Mouse (Mus musculus): ENCODE data around the gene Nr1i2. TPM values are rescaled to one million over a fixed set of nuclear protein-coding genes. Genes with fewer than 3 reads are reported as not detected.
A peak's percentile ranks its signal among the peaks of the same experiment; 100 is the strongest.
"Not testable (repeated sequence)": the region's sequence is repeated elsewhere in the genome, so short reads cannot be mapped to it uniquely, and the experiment has no call there.

Nr1i2 gene
- 3.6 and 4.1 TPM in 2 replicates for polyA plus RNA-seq (2012; rRNA removed)
- polyA plus RNA-seq (2014; fragmentation: Nextera tagmentation; extraction: Ambion mirVana), result 2.2 and 2.9 TPM in 2 replicates

DNA sequence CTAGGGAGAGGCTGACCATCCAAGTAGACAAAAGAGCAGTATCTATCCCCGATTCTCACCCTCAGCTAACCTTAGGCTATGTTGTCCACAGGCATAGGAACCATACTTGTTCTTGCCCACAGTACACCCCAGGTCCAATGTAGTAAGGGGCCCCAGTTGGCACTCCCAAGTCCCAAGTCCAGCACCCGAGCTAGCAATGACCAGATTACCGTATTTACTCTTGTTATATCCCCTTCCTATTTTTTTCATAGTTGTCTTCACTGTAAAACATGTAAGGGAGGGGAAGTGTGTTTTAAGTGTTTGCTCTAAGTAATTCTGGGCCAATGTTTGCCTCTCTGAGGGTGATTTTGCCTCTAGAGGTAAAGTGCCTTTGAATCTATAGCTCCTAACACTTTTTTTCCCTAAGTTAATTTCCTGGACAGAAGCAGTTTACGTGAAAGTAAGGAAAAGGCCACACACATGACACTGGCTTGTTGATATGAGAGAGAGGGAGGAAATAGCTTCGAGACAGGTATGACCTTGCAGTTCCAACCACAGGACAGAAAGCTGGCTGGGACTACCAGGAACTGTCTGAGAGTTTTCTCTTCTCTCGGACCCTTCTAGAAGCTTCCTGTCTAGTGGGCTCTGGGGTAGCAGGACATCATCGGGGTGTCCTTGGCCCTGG, at the start of gene Nr1i2:
TSS of gene Nr1i2 (minus strand) at position 140 of the 664 bp plus-strand sequence.
- Histone ChIP-seq H3K27me3 (ENCODE audit: control insufficient read depth, insufficient read depth, low read length) (no peaks in the 10 kb centered on the region), H3K9me3 (ENCODE audit: control insufficient read depth, low read length) (no peaks in the 10 kb centered on the region), H3K4me1 (replicated peaks; ENCODE audit: control insufficient read depth in 2 of 2, insufficient read depth in 2 of 2, low read length in 1 of 2) (no peaks in the 10 kb centered on the region), H3K4me3 (ENCODE audit: insufficient read depth in 1 of 2, low read depth in 2 of 2, low read length in 2 of 2) (peak within 1 kb of the TSS; percentile 42 to 62), H3K36me3 (replicated peaks; ENCODE audit: control insufficient read depth, insufficient read depth, low read depth) (no peaks in the 10 kb centered on the region), H3K27ac (no peak within 1 kb of the TSS), H3K4me2 (ENCODE audit: low read depth) (peak within 1 kb of the TSS; percentile 34), H3K9ac (replicated peaks) (no peak within 1 kb of the TSS; the same call in 1 of the 2 replicates)
- DNase-seq (ENCODE audit: low read depth in 3 of 3, low spot score in 3 of 3), result no peak
- ATAC-seq (ENCODE audit: insufficient read depth), result peak; percentile 57; the same call in 1 of the 2 replicates
- 40% methylated on average over 7 of the region's 7 CpGs for WGBS (ENCODE audit: insufficient replicate concordance)
- TF ChIP-seq EP300 (IDR thresholded peaks at IDR 0.05; ENCODE audit: low read depth) (no peak), CTCF (IDR thresholded peaks at IDR 0.05; ENCODE audit: low read depth) (no peak)

DNA sequence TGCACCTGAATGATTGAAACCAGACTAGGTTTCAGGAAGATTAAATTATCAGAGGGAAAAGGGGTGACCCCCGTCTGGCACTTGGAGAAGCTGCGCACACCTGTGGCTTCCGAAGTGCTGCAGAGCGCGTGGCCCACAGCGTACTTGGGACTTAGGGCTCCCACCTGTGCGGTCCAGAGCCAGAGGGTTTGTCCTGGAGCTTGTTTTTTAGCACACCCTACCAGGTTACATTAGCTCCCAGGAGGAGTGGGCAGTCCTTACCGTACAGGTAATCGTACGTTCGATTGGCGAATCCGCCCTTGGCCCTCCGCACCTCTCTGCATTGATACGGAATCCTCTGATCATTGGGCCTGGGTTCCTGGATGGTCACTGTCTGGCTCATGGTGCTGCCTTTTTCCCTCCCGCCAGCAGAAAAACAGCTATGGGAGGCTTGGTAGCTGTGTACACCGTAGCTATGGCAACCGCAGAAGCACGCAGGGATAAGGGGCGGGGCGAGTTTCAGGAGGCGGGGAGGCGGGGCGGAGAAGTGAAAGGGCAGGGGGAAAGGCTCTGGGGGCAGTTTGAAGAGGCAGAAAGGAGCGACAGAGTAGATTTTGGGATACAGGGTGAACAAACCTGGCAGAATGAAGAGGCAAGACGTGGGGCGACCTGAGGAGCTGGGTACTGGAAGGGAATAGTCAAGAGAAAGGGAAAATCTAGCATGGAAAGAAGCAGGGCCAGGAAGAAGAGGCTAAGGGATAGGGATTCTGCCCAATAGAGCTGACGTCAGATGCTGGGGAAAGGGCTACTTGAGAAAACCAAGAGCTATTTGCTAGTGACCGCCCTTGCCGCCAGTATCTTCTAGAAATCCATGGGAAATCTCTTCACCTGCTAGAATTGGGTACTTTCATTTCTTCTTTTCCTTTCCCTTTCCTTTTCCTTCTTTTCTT, 47.0 kb upstream of the Nr1i2 start, which contains the start of gene Maats1:
TSS of gene Maats1 (minus strand) at position 748 of the 929 bp plus-strand sequence.
- Histone ChIP-seq H3K9me3 (ENCODE audit: control insufficient read depth, low read length) (no peaks in the 10 kb centered on the region), H3K36me3 (replicated peaks; ENCODE audit: control insufficient read depth, insufficient read depth, low read depth) (no peaks in the 10 kb centered on the region), H3K27ac (no peak within 1 kb of the TSS), H3K27me3 (ENCODE audit: control insufficient read depth, insufficient read depth, low read length) (no peaks in the 10 kb centered on the region), H3K4me2 (ENCODE audit: low read depth) (peak within 1 kb of the TSS; percentile 40), H3K4me1 (replicated peaks; ENCODE audit: control insufficient read depth in 2 of 2, insufficient read depth in 2 of 2, low read length in 1 of 2) (peaks cover 4 to 12% of the 10 kb centered on the region in 2 experiments), H3K9ac (replicated peaks) (no peak within 1 kb of the TSS), H3K4me3 (ENCODE audit: insufficient read depth in 1 of 2, low read depth in 2 of 2, low read length in 2 of 2) (peak within 1 kb of the TSS in 1 of 2 experiments; percentile 36; a peak in 2 of 4 replicates)
- WGBS (ENCODE audit: insufficient replicate concordance), result 17% methylated on average over 30 of the region's 30 CpGs
- TF ChIP-seq EP300 (IDR thresholded peaks at IDR 0.05; ENCODE audit: low read depth) (no peak), CTCF (IDR thresholded peaks at IDR 0.05; ENCODE audit: low read depth) (no peak)
- DNase-seq (ENCODE audit: low read depth in 3 of 3, low spot score in 3 of 3) (peak; percentile 52 to 69 (median 59)), ATAC-seq (ENCODE audit: insufficient read depth) (peak; percentile 60; the same call in 1 of the 2 replicates)

DNA sequence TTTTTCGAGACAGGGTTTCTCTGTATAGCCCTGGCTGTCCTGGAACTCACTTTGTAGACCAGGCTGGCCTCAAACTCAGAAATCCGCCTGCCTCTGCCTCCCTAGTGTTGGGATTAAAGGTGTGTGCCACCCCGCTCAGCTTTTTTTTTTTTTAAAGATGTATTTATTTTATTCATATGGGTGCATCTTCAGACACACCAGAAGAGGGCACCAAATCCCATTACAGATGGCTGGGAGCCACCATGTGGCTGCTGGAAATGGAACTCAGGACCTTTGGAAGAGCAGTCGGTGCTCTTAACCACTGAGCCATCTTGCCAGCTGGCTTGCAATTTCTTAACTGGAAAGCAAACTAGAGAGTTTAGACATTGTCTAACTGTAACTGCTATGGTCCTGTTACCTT, 43.5 kb upstream of the Nr1i2 start:
- WGBS (ENCODE audit: insufficient replicate concordance), result 63% methylated on average over 4 of the region's 4 CpGs
- not testable (repeated sequence) for ATAC-seq (ENCODE audit: insufficient read depth)

DNA sequence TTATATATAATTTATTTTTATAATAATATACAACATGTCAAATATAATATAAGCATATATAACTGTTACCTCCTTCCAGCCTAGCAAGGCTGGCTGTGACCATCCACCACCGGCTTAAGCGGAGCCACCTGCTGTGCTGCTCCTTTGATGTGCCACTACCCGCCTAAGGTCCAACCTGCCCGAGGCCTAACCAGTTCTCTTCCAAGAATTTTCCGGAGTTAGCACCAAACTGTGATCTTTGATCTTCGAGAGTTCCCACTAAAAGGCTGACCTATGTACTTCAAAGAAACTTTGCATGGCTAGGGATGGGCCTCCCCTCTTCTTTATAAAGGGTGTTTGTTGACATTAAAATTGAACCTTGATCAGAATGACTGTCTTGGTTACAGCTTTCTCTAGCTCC, 39.8 kb upstream of the Nr1i2 start:
- Histone ChIP-seq H3K27me3 (ENCODE audit: control insufficient read depth, insufficient read depth, low read length) (no peaks in the 10 kb centered on the region), H3K4me3 (ENCODE audit: insufficient read depth in 1 of 2, low read depth in 2 of 2, low read length in 2 of 2) (no peak overlapping the region), H3K27ac (no peak overlapping the region), H3K4me2 (ENCODE audit: low read depth) (no peak overlapping the region), H3K36me3 (replicated peaks; ENCODE audit: control insufficient read depth, insufficient read depth, low read depth) (no peaks in the 10 kb centered on the region), H3K9ac (replicated peaks) (no peak overlapping the region), H3K4me1 (replicated peaks; ENCODE audit: control insufficient read depth in 2 of 2, insufficient read depth in 2 of 2, low read length in 1 of 2) (no peaks in the 10 kb centered on the region), H3K9me3 (ENCODE audit: control insufficient read depth, low read length) (no peaks in the 10 kb centered on the region)
- 54% methylated on average over 6 of the region's 6 CpGs for WGBS (ENCODE audit: insufficient replicate concordance)
- TF ChIP-seq EP300 (IDR thresholded peaks at IDR 0.05; ENCODE audit: low read depth), result no peak
- DNase-seq (ENCODE audit: low read depth in 3 of 3, low spot score in 3 of 3) (no peak), ATAC-seq (ENCODE audit: insufficient read depth) (no peak)

More for the DNA sequence above, 43.5 kb upstream of the Nr1i2 start:
- H3K27me3 ChIP-seq (ENCODE audit: control insufficient read depth, insufficient read depth, low read length); H3K4me1 ChIP-seq (replicated peaks; ENCODE audit: control insufficient read depth in 2 of 2, insufficient read depth in 2 of 2, low read length in 1 of 2); H3K4me3 ChIP-seq (ENCODE audit: insufficient read depth in 1 of 2, low read depth in 2 of 2, low read length in 2 of 2); H3K27ac ChIP-seq; H3K4me2 ChIP-seq (ENCODE audit: low read depth); H3K9me3 ChIP-seq (ENCODE audit: control insufficient read depth, low read length); H3K9ac ChIP-seq (replicated peaks); H3K36me3 ChIP-seq (replicated peaks; ENCODE audit: control insufficient read depth, insufficient read depth, low read depth); DNase-seq (ENCODE audit: low read depth in 3 of 3, low spot score in 3 of 3): not testable (repeated sequence)
- peak; percentile 37 for TF ChIP-seq CTCF (IDR thresholded peaks at IDR 0.05; ENCODE audit: low read depth)

DNA sequence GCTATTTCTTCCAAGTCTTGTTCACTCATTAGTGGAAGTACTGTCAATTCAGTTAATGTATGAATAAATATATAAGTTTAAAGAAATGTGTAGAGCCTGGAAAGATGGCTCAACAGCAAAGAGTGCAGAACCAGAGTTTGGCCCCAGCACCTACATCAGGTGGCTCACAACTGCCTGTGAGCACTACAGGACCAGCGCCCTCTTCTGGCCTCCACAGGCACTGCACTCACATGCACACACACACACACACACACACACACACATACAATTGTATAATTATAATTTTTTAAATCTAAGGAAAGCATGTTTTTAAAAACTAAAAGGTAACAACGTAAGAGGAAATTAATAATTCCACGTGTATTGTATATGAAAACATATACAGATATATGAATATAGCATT, 34.7 kb upstream of the Nr1i2 start:
- H3K4me2 ChIP-seq (ENCODE audit: low read depth), result no peak overlapping the region
- no peak overlapping the region for H3K4me3 ChIP-seq (ENCODE audit: insufficient read depth in 1 of 2, low read depth in 2 of 2, low read length in 2 of 2)
- H3K27me3 ChIP-seq (ENCODE audit: control insufficient read depth, insufficient read depth, low read length), result no peaks in the 10 kb centered on the region
- ATAC-seq (ENCODE audit: insufficient read depth), result no peak
- no peak overlapping the region for H3K9ac ChIP-seq (replicated peaks)
- DNase-seq (ENCODE audit: low read depth in 3 of 3, low spot score in 3 of 3), result no peak
- WGBS (ENCODE audit: insufficient replicate concordance), result 70% methylated on average over 3 of the region's 3 CpGs
- H3K36me3 ChIP-seq (replicated peaks; ENCODE audit: control insufficient read depth, insufficient read depth, low read depth), result no peaks in the 10 kb centered on the region
- H3K27ac ChIP-seq, result no peak overlapping the region
- TF ChIP-seq CTCF (IDR thresholded peaks at IDR 0.05; ENCODE audit: low read depth), result peak; percentile 60
- TF ChIP-seq EP300 (IDR thresholded peaks at IDR 0.05; ENCODE audit: low read depth), result no peak
- H3K4me1 ChIP-seq (replicated peaks; ENCODE audit: control insufficient read depth in 2 of 2, insufficient read depth in 2 of 2, low read length in 1 of 2), result no peaks in the 10 kb centered on the region
- H3K9me3 ChIP-seq (ENCODE audit: control insufficient read depth, low read length), result no peaks in the 10 kb centered on the region

Measured in liver, embryonic 14.5 days (tissue).